Mouse (Mus musculus) left cerebral cortex, adult 8-10 months (tissue): ENCODE results near the gene Yme1l1. TPM values are rescaled to one million over a fixed set of nuclear protein-coding genes. Genes with fewer than 3 reads are reported as not detected.

Experiments
- DNase-seq, 2 experiments: peaks; one replicate each; pipeline ENCODE4 v3.0.0; 2022; ENCODE audit warnings: low spot score in 2 of 2
- total RNA-seq, 4 experiments: library from RNA; stranded (reverse); gene quantifications; 2 replicates each; pipeline ENCODE4 v1.2.4; 2022

Yme1l1 gene
- 10 to 100 TPM; 79.6 to 92.2 (median 89.9) TPM for total RNA-seq

GRCm38 (mm10) chr2:23155777-23156607 lies at the start of gene Yme1l1, which contains the start of gene Mastl:
Gene Yme1l1, plus strand, starts transcription at chr2:23156369.
Gene Mastl, minus strand, starts transcription at chr2:23156024.
- DNase-seq, result peak; percentile 88 to 99

- DNase-seq, result no peak
Measured at GRCm38 (mm10) chr2:23119573-23119972, 36.6 kb upstream of the Yme1l1 start.

GRCm38 (mm10) chr2:23155199-23155621 lies 959 bp upstream of the Yme1l1 start:
- no peak for DNase-seq

- no peak for DNase-seq
Measured at GRCm38 (mm10) chr2:23156608-23157081, 476 bp downstream of the Yme1l1 start.

GRCm38 (mm10) chr2:23172305-23172704 lies 16.1 kb downstream of the Yme1l1 start:
- DNase-seq, result no peak

GRCm38 (mm10) chr2:23194366-23194765 lies 38.2 kb downstream of the Yme1l1 start:
- DNase-seq, result no peak

- no peak for DNase-seq
Measured at GRCm38 (mm10) chr2:23201034-23201433, 44.9 kb downstream of the Yme1l1 start.

GRCm38 (mm10) chr2:23202900-23203670 lies 46.9 kb downstream of the Yme1l1 start:
- DNase-seq, result no peak

GRCm38 (mm10) chr2:23207070-23207526 lies 50.9 kb downstream of the Yme1l1 start, which contains the start of gene 4931423N10Rik:
Gene 4931423N10Rik, plus strand, starts transcription at chr2:23207476.
- DNase-seq, result no peak

- no peak for DNase-seq
Measured at GRCm38 (mm10) chr2:23213661-23214060, 57.5 kb downstream of the Yme1l1 start.

- no peak for DNase-seq
Measured at GRCm38 (mm10) chr2:23225199-23225598, 69.0 kb downstream of the Yme1l1 start.

GRCm38 (mm10) chr2:23228463-23228862 lies 72.3 kb downstream of the Yme1l1 start:
- no peak for DNase-seq

GRCm38 (mm10) chr2:23234065-23234773 lies 78.0 kb downstream of the Yme1l1 start:
- DNase-seq, result no peak

Other genes with a start within 250 kb of the Yme1l1 start
- gene Abi1, start 116.1 kb upstream of the Yme1l1 start, total RNA-seq, result 100 to 1,000 TPM; 130 to 152 (median 136) TPM
- gene Acbd5, start 88.2 kb upstream of the Yme1l1 start, total RNA-seq, result 10 to 100 TPM; 79.3 to 92.0 (median 82.7) TPM
- gene Mastl, start 345 bp upstream of the Yme1l1 start, total RNA-seq, result 1 to 10 TPM in 2 of 4 experiments, under 1 TPM in 2; 0.63 to 1.4 (median 1.0) TPM
- gene 4931423N10Rik, start 51.1 kb downstream of the Yme1l1 start, total RNA-seq, result under 1 TPM; 0.21 to 0.57 (median 0.41) TPM
- 1 to 10 TPM; 2.0 to 2.8 (median 2.2) TPM for gene Nxph2, start 164.9 kb downstream of the Yme1l1 start, total RNA-seq